Mouse (Mus musculus): ENCODE data around the gene Ubtd1.

The Ubtd1 gene

GRCm38 (mm10) chr19:41982791-41983150 lies 1.2 kb downstream of the Ubtd1 start:
- ChIA-PET CTCF (interaction anchor here (0.7 to 3.3 kb wide), 6 partner anchors 33 to 183 kb away, joined by 3 to 24 read pairs (median 3); partner anchors contain the start of gene Ankrd2 (in 1 of the 4)), POLR2A (interaction anchor here in 3 of 4 experiments (0.6 to 6.5 kb wide), 16 partner anchors 10 to 618 kb away, joined by 3 to 45 read pairs (median 6); partner anchors contain the start of gene Pi4k2a (in 1 of the 3))

- ChIA-PET POLR2A (interaction anchor here in 2 of 4 experiments (1.1 to 1.5 kb wide), 2 partner anchors 12 to 13 kb away, joined by 3 read pairs; no protein-coding TSS in a partner anchor), CTCF (no interaction called here)
Measured at GRCm38 (mm10) chr19:41985994-41986393, 4.4 kb downstream of the Ubtd1 start.

- CTCF ChIA-PET, result no interaction called here
- POLR2A ChIA-PET, result interaction anchor here in 2 of 4 experiments (1.0 to 2.4 kb wide), 3 partner anchors 11 to 14 kb away, joined by 3 to 8 read pairs (median 3); no protein-coding TSS in a partner anchor
Measured at GRCm38 (mm10) chr19:41987206-41987605, 5.6 kb downstream of the Ubtd1 start.

- CTCF ChIA-PET, result no interaction called here
- POLR2A ChIA-PET, result interaction anchor here in 3 of 4 experiments (0.6 to 6.8 kb wide), 11 partner anchors 8 to 512 kb away, joined by 3 to 45 read pairs (median 3); partner anchors contain the start of genes Mms19 (in 2 of the 3), Avpi1 (in 1 of the 3) and Ubtd1 (in 1 of the 3)
Measured at GRCm38 (mm10) chr19:41989810-41990209, 8.2 kb downstream of the Ubtd1 start.

GRCm38 (mm10) chr19:41991926-41992477 lies 10.4 kb downstream of the Ubtd1 start:
- ChIA-PET CTCF (interaction anchor here in 3 of 4 experiments (0.6 to 1.4 kb wide), 6 partner anchors 9 to 44 kb away, joined by 3 to 5 read pairs (median 4); partner anchors contain the start of gene Ankrd2 (in 1 of the 3)), POLR2A (interaction anchor here in 3 of 4 experiments (0.9 to 9.7 kb wide), 15 partner anchors 8 to 137 kb away, joined by 3 to 68 read pairs (median 5); partner anchors contain the start of genes Ubtd1 (in 2 of the 3), Avpi1 (in 1 of the 3), Mms19 (in 1 of the 3) and Pi4k2a (in 1 of the 3))

- ChIA-PET POLR2A (interaction anchor here in 3 of 4 experiments (0.7 to 9.7 kb wide), 24 partner anchors 8 to 189 kb away, joined by 3 to 68 read pairs (median 4); partner anchors contain the start of genes Ubtd1 (in 2 of the 3), Avpi1 (in 1 of the 3), Mms19 (in 1 of the 3) and Pi4k2a (in 1 of the 3)), CTCF (interaction anchor here (0.5 to 1.4 kb wide), 6 partner anchors 16 to 43 kb away, joined by 3 to 5 read pairs (median 4); partner anchors contain the start of gene Ankrd2 (in 1 of the 4))
Measured at GRCm38 (mm10) chr19:41992971-41993370, 11.4 kb downstream of the Ubtd1 start.

GRCm38 (mm10) chr19:41993484-41993883 lies 11.9 kb downstream of the Ubtd1 start:
- POLR2A ChIA-PET, result interaction anchor here in 3 of 4 experiments (0.7 to 9.7 kb wide), 24 partner anchors 8 to 188 kb away, joined by 3 to 68 read pairs (median 4); partner anchors contain the start of genes Ubtd1 (in 2 of the 3), Avpi1 (in 1 of the 3) and Mms19 (in 1 of the 3)

GRCm38 (mm10) chr19:41994023-41994422 lies 12.5 kb downstream of the Ubtd1 start:
- ChIA-PET POLR2A (interaction anchor here (1.0 to 9.7 kb wide), 16 partner anchors 7 to 176 kb away, joined by 3 to 68 read pairs (median 6); partner anchors contain the start of genes Ubtd1 (in 2 of the 4), Avpi1 (in 1 of the 4) and Mms19 (in 1 of the 4)), CTCF (interaction anchor here in 3 of 4 experiments (1.4 to 3.0 kb wide), 3 partner anchors 30 to 32 kb away, joined by 4 to 6 read pairs (median 6); no protein-coding TSS in a partner anchor)

More at GRCm38 (mm10) chr19:41993484-41993883, 11.9 kb downstream of the Ubtd1 start:
- CTCF ChIA-PET, result interaction anchor here (1.3 to 1.8 kb wide), 4 partner anchors 30 to 33 kb away, joined by 4 to 6 read pairs (median 4); no protein-coding TSS in a partner anchor

GRCm38 (mm10) chr19:41995483-41995882 lies 13.9 kb downstream of the Ubtd1 start:
- POLR2A ChIA-PET, result interaction anchor here in 3 of 4 experiments (0.5 to 9.7 kb wide), 19 partner anchors 12 to 922 kb away, joined by 3 to 68 read pairs (median 4); partner anchors contain the start of genes Mms19 (in 2 of the 3), Avpi1 (in 1 of the 3), Exosc1 (in 1 of the 3) and Ubtd1 (in 1 of the 3)
- CTCF ChIA-PET, result interaction anchor here in 1 of 4 experiments (1.6 to 3.0 kb wide), 2 partner anchors 27 to 31 kb away, joined by 5 to 6 read pairs; no protein-coding TSS in a partner anchor

GRCm38 (mm10) chr19:41997090-41997489 lies 15.5 kb downstream of the Ubtd1 start:
- ChIA-PET CTCF (interaction anchor here in 2 of 4 experiments (1.2 to 4.7 kb wide), 3 partner anchors 19 to 29 kb away, joined by 3 to 22 read pairs (median 6); no protein-coding TSS in a partner anchor), POLR2A (interaction anchor here in 3 of 4 experiments (0.6 to 9.7 kb wide), 17 partner anchors 9 to 132 kb away, joined by 3 to 68 read pairs (median 5); partner anchors contain the start of genes Ubtd1 (in 3 of the 3), Avpi1 (in 1 of the 3), Hoga1 (in 1 of the 3) and Mms19 (in 1 of the 3))

- ChIA-PET CTCF (interaction anchor here (0.5 to 4.7 kb wide), 8 partner anchors 17 to 1125 kb away, joined by 3 to 22 read pairs (median 4); partner anchors contain the start of genes Mms19 (in 1 of the 4) and Ubtd1 (in 1 of the 4)), POLR2A (interaction anchor here in 3 of 4 experiments (0.7 to 9.7 kb wide), 30 partner anchors 8 to 257 kb away, joined by 3 to 68 read pairs (median 4); partner anchors contain the start of genes Mms19 (in 2 of the 3), Ubtd1 (in 2 of the 3) and Hoga1 (in 1 of the 3))
Measured at GRCm38 (mm10) chr19:41998770-41999548, 17.4 kb downstream of the Ubtd1 start.

- POLR2A ChIA-PET, result interaction anchor here in 3 of 4 experiments (0.6 to 9.7 kb wide), 33 partner anchors 8 to 519 kb away, joined by 3 to 68 read pairs (median 4); partner anchors contain the start of genes Mms19 (in 2 of the 3), Ubtd1 (in 2 of the 3), Hoga1 (in 1 of the 3) and R3hcc1l (in 1 of the 3)
Measured at GRCm38 (mm10) chr19:41999688-42000283, 18.2 kb downstream of the Ubtd1 start.

GRCm38 (mm10) chr19:42000446-42000958 lies 18.9 kb downstream of the Ubtd1 start:
- CTCF ChIA-PET, result interaction anchor here (0.6 to 4.7 kb wide), 9 partner anchors 9 to 35 kb away, joined by 3 to 22 read pairs (median 3); partner anchors contain the start of gene Ankrd2 (in 2 of the 4)
- POLR2A ChIA-PET, result interaction anchor here in 3 of 4 experiments (0.6 to 9.7 kb wide), 26 partner anchors 7 to 137 kb away, joined by 3 to 68 read pairs (median 5); partner anchors contain the start of genes Mms19 (in 2 of the 3), Ubtd1 (in 2 of the 3), Ankrd2 (in 1 of the 3) and Hoga1 (in 1 of the 3)

More at GRCm38 (mm10) chr19:41999688-42000283, 18.2 kb downstream of the Ubtd1 start:
- CTCF ChIA-PET, result interaction anchor here (0.5 to 4.7 kb wide), 9 partner anchors 18 to 1126 kb away, joined by 3 to 22 read pairs (median 4); partner anchors contain the start of genes Ankrd2 (in 2 of the 4), Mms19 (in 1 of the 4) and Ubtd1 (in 1 of the 4)

- ChIA-PET CTCF (interaction anchor here in 3 of 4 experiments (0.6 to 4.7 kb wide), 7 partner anchors 10 to 176 kb away, joined by 3 to 22 read pairs (median 4); partner anchors contain the start of gene Ankrd2 (in 1 of the 3)), POLR2A (interaction anchor here (0.6 to 9.7 kb wide), 23 partner anchors 7 to 169 kb away, joined by 3 to 68 read pairs (median 6); partner anchors contain the start of genes Avpi1 (in 2 of the 4), Ubtd1 (in 2 of the 4), Ankrd2 (in 1 of the 4) and Hoga1 (in 1 of the 4))
Measured at GRCm38 (mm10) chr19:42001253-42001980, 19.9 kb downstream of the Ubtd1 start.

GRCm38 (mm10) chr19:42004258-42004657 lies 22.7 kb downstream of the Ubtd1 start:
- CTCF ChIA-PET, result interaction anchor here in 2 of 4 experiments (1.1 to 1.9 kb wide), 2 partner anchors 22 kb away, joined by 4 to 5 read pairs; no protein-coding TSS in a partner anchor
- POLR2A ChIA-PET, result interaction anchor here in 2 of 4 experiments (0.6 to 7.8 kb wide), 7 partner anchors 7 to 37 kb away, joined by 3 to 68 read pairs (median 4); no protein-coding TSS in a partner anchor
